Mouse (Mus musculus) right cerebral cortex, postnatal 25 days (tissue): ENCODE measurements at regions not wholly inside any gene's neighbourhood (a gene's known extent, or its start where the extent isn't known, plus 50 kb on each side); places are given as distances from the start of the nearest gene placed in this dataset.
A peak's percentile ranks its signal among the peaks of the same experiment; 100 is the strongest.

Experiments
- DNase-seq: peaks from one replicate; pipeline ENCODE4 v3.0.0; 2022

DNA sequence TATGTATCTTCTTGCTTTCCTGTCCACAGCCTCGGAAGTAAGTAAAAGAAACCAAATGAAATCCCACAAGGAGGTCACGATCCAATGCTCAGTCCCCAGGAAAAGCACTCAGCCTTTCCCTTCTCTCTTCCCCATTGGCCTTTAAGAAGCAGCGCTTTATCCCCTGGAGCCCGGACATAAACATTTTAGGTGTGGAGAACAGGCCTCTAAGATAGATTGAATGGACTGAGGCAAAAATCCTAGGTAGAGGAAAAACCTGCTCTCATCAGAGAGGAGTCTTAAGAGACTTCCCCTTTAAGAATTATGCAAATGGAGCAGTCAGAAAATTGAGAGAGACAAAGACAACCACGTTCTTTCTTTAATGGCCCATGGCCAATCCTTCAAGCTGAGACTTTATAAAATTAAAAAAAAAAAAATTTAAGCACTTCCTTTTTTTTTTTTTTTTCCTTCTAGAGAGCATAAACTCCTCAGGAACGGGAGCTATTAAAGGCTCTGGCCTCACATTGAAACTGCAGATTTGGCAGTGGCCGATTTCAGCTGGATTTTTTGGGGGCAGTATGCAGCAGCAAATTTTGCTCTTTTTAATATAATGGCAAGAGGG lies 1020.5 kb downstream of the 9330182O14Rik start:
- DNase-seq = no peak

- DNase-seq = no peak
These were observed 1021.0 kb downstream of the 9330182O14Rik start for GRCm38 (mm10) chr15:41155169-41155638.

DNA sequence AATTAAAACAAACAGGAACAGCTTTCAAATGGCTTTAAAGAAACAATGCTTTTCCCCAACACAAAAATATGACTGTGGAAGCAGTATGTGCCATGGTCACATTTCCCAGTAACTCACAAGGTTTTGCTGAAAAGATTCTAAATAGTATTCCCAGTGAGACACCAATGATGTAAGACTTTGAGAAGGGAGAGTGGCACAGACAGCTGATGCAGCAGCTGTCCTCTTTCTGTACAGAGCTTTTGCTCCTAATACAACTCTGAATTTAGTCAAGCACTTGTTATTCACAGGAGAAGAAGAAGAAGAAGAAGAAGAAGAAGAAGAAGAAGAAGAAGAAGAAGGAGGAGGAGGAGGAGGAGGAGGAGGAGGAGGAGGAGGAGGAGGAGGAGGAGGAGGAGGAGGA lies 1023.6 kb downstream of the 9330182O14Rik start:
- DNase-seq = no peak

DNA sequence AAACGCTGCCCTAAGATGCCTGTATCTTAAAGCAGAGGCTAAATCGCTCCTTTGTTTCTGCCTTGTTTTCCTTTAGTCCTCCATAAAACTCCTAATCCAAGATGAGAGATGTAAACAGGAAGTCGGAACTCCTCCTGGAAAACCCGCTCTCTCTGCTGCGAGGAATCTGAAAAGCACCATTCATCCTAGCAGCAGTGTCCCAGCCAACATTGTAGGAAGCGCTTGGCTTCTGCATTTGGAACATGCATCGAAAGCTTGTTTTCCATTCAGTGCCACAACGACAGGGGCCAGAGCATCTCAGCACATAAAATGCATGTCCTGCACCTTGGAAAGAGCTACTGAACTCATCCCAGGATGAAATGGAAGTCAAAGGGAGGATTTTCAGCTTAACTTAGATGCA lies 1028.1 kb downstream of the 9330182O14Rik start:
- DNase-seq = no peak

- DNase-seq = peak; percentile 25
These were observed 1028.6 kb downstream of the 9330182O14Rik start for GRCm38 (mm10) chr15:41162793-41163192.

DNA sequence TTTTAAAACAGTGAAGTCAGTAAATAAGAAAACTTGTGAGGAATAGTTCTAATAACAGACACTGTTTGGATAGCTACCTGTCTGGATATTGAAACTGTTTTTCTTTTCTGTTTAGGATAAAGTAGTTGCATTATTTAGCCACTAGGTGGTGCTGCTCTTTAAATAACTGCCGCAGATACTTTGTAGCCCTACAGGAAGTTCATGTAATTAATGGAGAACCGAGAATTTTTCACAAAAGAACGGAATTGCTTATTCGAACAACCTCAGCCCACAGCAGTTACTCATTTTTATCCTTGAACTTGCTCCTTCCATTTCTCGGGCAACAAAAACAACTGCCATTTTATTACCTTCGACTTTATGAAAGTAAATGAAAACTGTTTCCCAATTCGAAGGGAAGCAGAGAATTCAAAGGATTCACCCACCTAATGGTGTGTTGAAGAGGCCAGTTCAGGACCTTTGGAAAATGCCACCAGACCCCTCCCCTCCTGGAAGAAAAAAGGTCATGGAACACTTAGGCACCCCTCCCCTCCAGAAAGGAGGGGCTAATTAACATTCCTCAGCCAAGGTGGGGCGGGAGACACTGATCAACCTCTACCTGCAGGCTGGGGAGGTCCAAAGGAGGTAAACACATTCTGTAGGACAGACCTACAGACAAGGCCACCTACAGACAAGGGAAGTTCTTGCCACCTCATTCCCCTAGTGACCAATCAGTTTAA lies 1029.6 kb downstream of the 9330182O14Rik start:
- DNase-seq = no peak

DNA sequence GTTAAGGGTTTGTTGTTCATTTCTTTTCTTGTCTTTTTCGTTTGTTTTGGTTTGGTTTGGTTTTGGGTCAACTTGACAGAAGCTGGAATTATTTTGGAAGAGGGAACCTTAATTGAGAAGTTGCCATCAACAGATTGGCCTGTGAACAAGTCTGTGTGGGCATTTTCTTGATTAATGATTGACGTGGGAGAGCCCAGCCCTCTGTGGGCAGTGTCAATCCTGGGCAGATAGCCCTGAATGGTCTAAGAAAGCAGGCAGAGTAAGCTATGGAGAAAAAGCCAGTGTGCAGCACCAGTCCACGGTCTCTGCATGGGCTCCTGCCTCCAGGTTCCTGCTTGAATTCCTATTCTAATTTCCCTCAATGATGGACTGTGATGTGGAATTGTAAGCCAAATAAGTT lies 1031.4 kb downstream of the 9330182O14Rik start:
- no peak for DNase-seq

DNA sequence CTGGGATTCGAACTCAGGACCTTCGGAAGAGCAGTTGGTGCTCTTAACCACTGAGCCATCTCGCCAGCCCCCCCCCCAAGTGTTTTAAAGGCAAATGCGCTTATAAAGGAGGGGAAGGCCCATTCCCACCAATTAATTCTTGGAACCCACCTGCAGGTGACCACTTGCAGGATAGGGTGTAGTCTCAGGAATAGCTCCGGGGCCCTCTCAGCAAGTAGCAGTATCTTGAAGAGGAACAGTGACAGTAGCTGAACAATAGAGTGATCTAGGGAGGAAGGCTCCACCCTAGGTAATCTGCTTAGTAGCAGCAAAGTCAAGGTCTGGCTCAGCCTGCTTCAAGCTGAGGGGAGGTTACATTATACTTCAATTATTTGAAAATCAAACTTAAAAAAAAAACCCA lies 1056.6 kb downstream of the 9330182O14Rik start:
- DNase-seq = no peak

DNA sequence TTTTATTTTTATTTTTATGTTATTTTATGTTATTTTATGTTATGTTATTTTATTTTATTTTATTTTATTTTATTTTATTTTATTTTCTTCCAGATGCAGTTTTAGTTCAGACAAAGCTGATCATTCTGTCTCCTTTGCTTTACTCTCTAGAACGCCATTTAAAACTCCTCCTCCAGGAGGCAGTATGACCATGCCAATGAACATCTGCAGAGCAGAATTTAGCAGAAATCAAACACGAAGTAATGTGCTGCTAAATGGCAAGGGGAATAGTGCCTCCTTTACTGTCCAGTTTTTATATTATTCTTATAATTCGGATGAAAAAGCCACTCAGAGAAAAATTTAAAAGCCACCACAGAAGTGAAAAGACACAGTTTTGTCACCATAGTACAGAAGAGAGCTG lies 1059.1 kb downstream of the 9330182O14Rik start:
- DNase-seq = peak; percentile 38

DNA sequence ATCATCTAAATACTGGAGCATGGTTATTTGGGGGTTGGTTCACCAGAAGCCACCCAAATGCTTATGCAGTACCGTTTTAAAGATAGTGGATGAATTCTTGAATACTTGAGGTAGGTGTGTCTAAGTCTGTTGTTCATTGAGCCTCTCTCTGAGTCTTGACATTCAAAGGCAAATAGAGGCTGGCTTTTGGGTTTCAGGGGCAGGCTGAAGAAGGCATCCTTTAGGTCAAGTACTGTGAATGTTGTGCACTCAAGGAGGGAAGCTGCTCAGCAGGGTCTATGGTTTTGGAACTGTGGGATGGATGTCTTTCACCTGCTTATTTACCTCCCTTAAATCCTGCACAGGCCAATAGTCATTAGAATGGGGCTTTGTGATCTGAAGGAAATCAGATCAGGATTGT lies 1089.6 kb downstream of the 9330182O14Rik start:
- no peak for DNase-seq

DNA sequence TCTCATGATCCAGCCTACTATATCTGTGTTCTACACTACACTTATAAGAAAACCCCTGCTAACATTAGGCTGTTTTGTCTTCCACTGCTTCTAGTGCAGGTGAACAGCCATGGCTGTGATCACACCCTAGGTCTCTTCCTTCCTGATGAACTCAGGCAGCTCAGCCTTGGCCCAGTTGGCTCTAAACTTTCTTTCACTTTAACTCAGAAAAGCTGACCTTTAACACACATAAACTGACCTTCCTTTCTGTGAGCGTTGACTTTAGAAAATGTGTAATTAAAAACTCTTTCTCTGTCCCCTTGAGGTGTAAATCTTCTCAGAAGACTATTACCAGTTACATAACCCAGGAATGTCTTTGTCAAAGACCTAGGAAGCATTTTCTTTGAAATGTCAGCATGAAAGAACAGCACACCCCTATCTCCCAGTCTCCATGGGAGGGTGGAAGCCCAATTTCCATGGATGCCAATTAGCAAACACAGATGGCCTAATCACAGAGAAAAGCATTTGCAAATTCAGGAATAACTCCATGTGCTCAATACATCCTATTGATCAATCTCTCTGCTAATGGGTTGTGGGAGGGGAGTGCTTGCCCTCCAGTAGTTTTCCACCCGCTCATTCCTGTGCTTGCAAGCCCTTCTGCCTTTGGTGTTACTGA lies 1098.4 kb downstream of the 9330182O14Rik start:
- DNase-seq = no peak
